Mouse (Mus musculus) heart, embryonic 11.5 days (tissue): ENCODE data around the gene Onecut3. TPM values are rescaled to one million over a fixed set of nuclear protein-coding genes. Genes with fewer than 3 reads are reported as not detected.

Experiments used
- ATAC-seq: fragments of 200-750 bp; cut with Nextera tagmentation; replicated peaks from 2 replicates; pipeline ENCODE4 v1.8.0; 2017; ENCODE audit warnings: moderate library complexity; ENCODE audit not compliant: insufficient number of reproducible peaks, low FRiP score, low TSS enrichment
- H3K27ac ChIP-seq: fragments of 300-500 bp; sonication (generic); 2 replicates; pipeline ENCODE4 v1.5.1; 2014; ENCODE audit warnings: mild to moderate bottlenecking, low read depth, low read length
- H3K27me3 ChIP-seq: fragments of 300-500 bp; sonication (generic); 2 replicates; pipeline ENCODE4 v1.6.1; 2014; ENCODE audit warnings: mild to moderate bottlenecking, low read length, mixed read lengths; ENCODE audit not compliant: control insufficient read depth, insufficient read depth
- H3K36me3 ChIP-seq: fragments of 300-500 bp; sonication (generic); 2 replicates; pipeline ENCODE4 v1.6.1; 2014; ENCODE audit warnings: mild to moderate bottlenecking, low read length, moderate library complexity, mixed read lengths; ENCODE audit not compliant: control insufficient read depth, insufficient read depth
- H3K4me1 ChIP-seq: fragments of 300-500 bp; sonication (generic); 2 replicates; pipeline ENCODE4 v1.6.1; 2014; ENCODE audit warnings: low read length; ENCODE audit not compliant: control insufficient read depth, insufficient read depth
- H3K4me2 ChIP-seq: fragments of 300-500 bp; sonication (generic); 2 replicates; pipeline ENCODE4 v1.6.1; 2014; ENCODE audit warnings: mild to moderate bottlenecking, moderate library complexity
- H3K4me3 ChIP-seq: fragments of 300-500 bp; sonication (generic); 2 replicates; pipeline ENCODE4 v1.5.1; 2014; ENCODE audit warnings: low read depth, low read length
- H3K9ac ChIP-seq: fragments of 300-500 bp; sonication (generic); 2 replicates; pipeline ENCODE4 v1.6.1; 2014; ENCODE audit warnings: mild to moderate bottlenecking, low read depth, low read length, moderate library complexity
- H3K9me3 ChIP-seq: fragments of 300-500 bp; sonication (generic); replicated peaks from 2 replicates; pipeline ENCODE4 v1.6.1; 2016; ENCODE audit warnings: low read length; ENCODE audit not compliant: control insufficient read depth
- WGBS: fragments of 180-500 bp; shearing (Covaris S2); extraction: QIAGEN DNeasy Blood & Tissue Kit; methylation state at CpG from one replicate; pipeline ENCODE4 v1.1.7; 2014; ENCODE audit not compliant: insufficient replicate concordance; 5-methylcytosine and 5-hydroxymethylcytosine counted together
- polyA plus RNA-seq: library from polyadenylated mRNA; unstranded; fragments of >200 nt; fragmentation: Nextera tagmentation; extraction: Ambion mirVana; gene quantifications from 2 replicates; pipeline ENCODE4 v1.2.1, GENCODE M21; 2014

Gene Onecut3
- polyA plus RNA-seq, 1 experiment from 2014 or later = not detected

DNA sequence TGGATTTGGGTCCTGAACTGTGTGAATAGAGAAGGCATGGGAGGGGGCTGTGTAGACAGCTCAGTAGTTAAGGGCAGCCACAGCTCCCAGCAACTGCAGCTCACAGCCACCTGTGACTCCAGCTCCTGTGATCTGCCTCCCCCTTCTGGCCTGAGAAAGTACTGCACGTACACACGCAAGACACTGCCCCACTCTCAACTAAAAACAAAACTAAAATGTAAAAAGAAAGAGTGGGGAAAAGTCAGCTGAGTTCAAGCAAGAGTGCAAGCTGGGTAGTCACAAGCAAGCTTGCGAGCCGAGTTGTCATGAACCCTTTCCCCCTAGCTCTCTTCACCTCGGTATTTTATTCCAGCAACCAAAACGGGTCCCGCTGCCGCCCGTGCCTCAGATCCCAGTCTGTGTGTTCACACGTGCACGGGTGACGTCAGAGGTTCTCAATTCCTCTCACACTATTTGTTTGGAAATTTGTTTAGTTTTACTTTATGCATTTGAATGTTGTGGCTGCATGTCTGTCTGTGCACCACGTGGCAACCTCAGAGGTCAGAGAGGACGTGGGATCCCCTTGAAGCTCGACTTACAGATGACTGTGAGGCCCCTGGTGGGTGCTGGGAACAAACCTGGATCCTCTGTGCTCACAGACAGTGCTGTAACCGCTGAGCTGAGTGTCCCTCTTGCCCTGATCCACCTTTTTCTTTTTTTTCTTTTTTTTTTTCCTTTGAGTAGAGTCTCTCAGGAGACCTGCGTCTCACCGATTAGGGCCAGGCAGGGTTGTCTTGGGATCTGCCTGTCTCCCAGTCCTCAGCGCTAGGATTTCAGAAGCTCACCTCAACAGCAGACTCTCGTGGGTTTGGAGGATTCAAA is 15.0 kb downstream of the Onecut3 start:
- Histone ChIP-seq H3K4me3 (peak overlapping the region; percentile 40), H3K9me3 (no peaks in the 10 kb centered on the region), H3K27ac (no peak overlapping the region), H3K4me1 (peaks cover 10% of the 10 kb centered on the region; the same call in 1 of the 2 replicates), H3K4me2 (peak overlapping the region; percentile 75), H3K36me3 (no peaks in the 10 kb centered on the region), H3K9ac (peak overlapping the region; percentile 54), H3K27me3 (peaks cover 67% of the 10 kb centered on the region)
- peak; percentile 44; the same call in 1 of the 2 replicates for ATAC-seq
- WGBS = 9% methylated on average over 20 of the region's 20 CpGs

GRCm38 (mm10) chr10:80510273-80510660 is 15.6 kb downstream of the Onecut3 start:
- Histone ChIP-seq H3K9ac (peak overlapping the region; percentile 54; the same call in 1 of the 2 replicates), H3K4me1 (peaks cover 10% of the 10 kb centered on the region; the same call in 1 of the 2 replicates), H3K27ac (no peak overlapping the region), H3K4me2 (peak overlapping the region; percentile 75), H3K36me3 (no peaks in the 10 kb centered on the region), H3K27me3 (peaks cover 66% of the 10 kb centered on the region), H3K9me3 (no peaks in the 10 kb centered on the region), H3K4me3 (no peak overlapping the region)
- WGBS = 50% methylated on average over 10 of the region's 10 CpGs
- ATAC-seq = no peak

- Histone ChIP-seq H3K4me1 (peaks cover 10% of the 10 kb centered on the region; the same call in 1 of the 2 replicates), H3K36me3 (no peaks in the 10 kb centered on the region), H3K4me2 (peak overlapping the region; percentile 24), H3K9ac (0 out of 2 replicates have a peak overlapping the region, but pooled peaks have one; percentile 4), H3K9me3 (no peaks in the 10 kb centered on the region), H3K4me3 (no peak overlapping the region), H3K27me3 (peaks cover 52% of the 10 kb centered on the region), H3K27ac (no peak overlapping the region)
- 6% methylated on average over 19 of the region's 19 CpGs for WGBS
- no peak for ATAC-seq
Measured at GRCm38 (mm10) chr10:80513739-80514138, 19.1 kb downstream of the Onecut3 start.

DNA sequence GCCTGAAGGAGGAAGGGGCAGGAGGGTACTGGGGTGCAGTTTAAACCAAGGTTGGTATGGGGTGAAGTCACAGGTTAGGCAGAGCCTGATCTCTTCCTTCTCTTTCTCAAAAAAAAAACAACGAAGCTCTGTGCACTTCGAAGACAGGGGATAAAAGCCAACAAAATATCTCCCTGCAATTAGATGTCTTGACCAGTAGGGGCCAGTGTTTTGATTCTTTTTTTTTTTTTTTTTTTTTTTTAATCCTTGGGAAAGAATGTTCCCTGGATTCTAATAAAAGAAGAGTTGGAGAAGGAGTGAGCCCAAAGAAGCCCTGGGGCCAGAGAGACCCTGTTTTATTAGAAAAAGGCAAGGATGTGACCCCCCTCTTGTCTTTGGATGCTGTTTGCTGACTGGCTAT is 24.7 kb downstream of the Onecut3 start:
- no peak for ATAC-seq
- 45% methylated on average over 2 of the region's 2 CpGs for WGBS

GRCm38 (mm10) chr10:80523299-80523698 is 28.7 kb downstream of the Onecut3 start:
- H3K36me3 ChIP-seq = no peaks in the 10 kb centered on the region
- no peaks in the 10 kb centered on the region for H3K9me3 ChIP-seq
- no peak overlapping the region for H3K27ac ChIP-seq
- 90% methylated on average over 7 of the region's 7 CpGs for WGBS
- H3K27me3 ChIP-seq = peaks cover 8% of the 10 kb centered on the region; the same call in 1 of the 2 replicates
- H3K4me1 ChIP-seq = no peaks in the 10 kb centered on the region
- ATAC-seq = no peak
- no peak overlapping the region for H3K4me2 ChIP-seq
- H3K9ac ChIP-seq = no peak overlapping the region
- H3K4me3 ChIP-seq = no peak overlapping the region

More for the DNA sequence above, 24.7 kb downstream of the Onecut3 start:
- Histone ChIP-seq H3K27ac (no peak overlapping the region), H3K9ac (no peak overlapping the region), H3K36me3 (no peaks in the 10 kb centered on the region), H3K27me3 (peaks cover 19% of the 10 kb centered on the region), H3K4me2 (no peak overlapping the region), H3K4me1 (no peaks in the 10 kb centered on the region), H3K4me3 (no peak overlapping the region), H3K9me3 (no peaks in the 10 kb centered on the region)

- no peak; the same call in 1 of the 2 replicates for ATAC-seq
- no peaks in the 10 kb centered on the region for H3K36me3 ChIP-seq
- H3K4me2 ChIP-seq = peak overlapping the region; percentile 10
- no peak overlapping the region for H3K4me3 ChIP-seq
- no peak overlapping the region for H3K27ac ChIP-seq
- peaks cover 8% of the 10 kb centered on the region for H3K27me3 ChIP-seq
- no peaks in the 10 kb centered on the region for H3K9me3 ChIP-seq
- H3K4me1 ChIP-seq = no peaks in the 10 kb centered on the region
- WGBS = 22% methylated on average over 9 of the region's 9 CpGs
- no peak overlapping the region for H3K9ac ChIP-seq
Measured at GRCm38 (mm10) chr10:80526172-80526571, 31.5 kb downstream of the Onecut3 start.

- ATAC-seq = no peak
- H3K9ac ChIP-seq = no peak overlapping the region
- H3K4me3 ChIP-seq = no peak overlapping the region
- peaks cover 3% of the 10 kb centered on the region; the same call in 1 of the 2 replicates for H3K4me1 ChIP-seq
- no peaks in the 10 kb centered on the region for H3K9me3 ChIP-seq
- no peak overlapping the region for H3K27ac ChIP-seq
- 81% methylated on average over 11 of the region's 11 CpGs for WGBS
- H3K27me3 ChIP-seq = peaks cover 21% of the 10 kb centered on the region
- no peaks in the 10 kb centered on the region for H3K36me3 ChIP-seq
- H3K4me2 ChIP-seq = no peak overlapping the region
Measured at GRCm38 (mm10) chr10:80532783-80533182, 38.1 kb downstream of the Onecut3 start.

DNA sequence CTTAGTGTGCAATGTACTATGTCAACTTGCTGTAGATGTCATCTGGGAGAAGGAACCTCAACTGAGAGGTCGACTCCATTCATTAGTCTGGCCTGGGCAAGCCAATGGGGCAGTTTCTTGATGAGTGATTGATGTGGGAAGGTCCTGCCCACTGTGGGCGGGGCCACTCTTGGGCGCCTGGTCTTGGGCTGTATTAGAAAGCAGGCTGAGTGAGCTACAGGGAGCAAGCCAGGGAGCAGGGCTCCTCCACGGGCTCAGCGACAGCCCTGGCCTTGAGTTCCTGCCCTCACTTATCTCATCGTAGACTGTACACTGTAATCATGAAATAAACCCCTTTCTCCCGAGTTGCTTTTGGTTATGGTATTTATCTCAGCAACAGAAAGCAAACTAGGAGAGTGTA is 39.1 kb downstream of the Onecut3 start:
- H3K9ac ChIP-seq = no peak overlapping the region
- no peak overlapping the region for H3K4me3 ChIP-seq
- no peak for ATAC-seq
- no peak overlapping the region for H3K4me2 ChIP-seq
- peaks cover 24% of the 10 kb centered on the region for H3K27me3 ChIP-seq
- WGBS = 6% methylated on average over 7 of the region's 7 CpGs
- no peak overlapping the region for H3K27ac ChIP-seq
- no peaks in the 10 kb centered on the region for H3K9me3 ChIP-seq
- H3K4me1 ChIP-seq = peaks cover 3% of the 10 kb centered on the region; the same call in 1 of the 2 replicates
- no peaks in the 10 kb centered on the region for H3K36me3 ChIP-seq
